In the genomic region with DNA sequence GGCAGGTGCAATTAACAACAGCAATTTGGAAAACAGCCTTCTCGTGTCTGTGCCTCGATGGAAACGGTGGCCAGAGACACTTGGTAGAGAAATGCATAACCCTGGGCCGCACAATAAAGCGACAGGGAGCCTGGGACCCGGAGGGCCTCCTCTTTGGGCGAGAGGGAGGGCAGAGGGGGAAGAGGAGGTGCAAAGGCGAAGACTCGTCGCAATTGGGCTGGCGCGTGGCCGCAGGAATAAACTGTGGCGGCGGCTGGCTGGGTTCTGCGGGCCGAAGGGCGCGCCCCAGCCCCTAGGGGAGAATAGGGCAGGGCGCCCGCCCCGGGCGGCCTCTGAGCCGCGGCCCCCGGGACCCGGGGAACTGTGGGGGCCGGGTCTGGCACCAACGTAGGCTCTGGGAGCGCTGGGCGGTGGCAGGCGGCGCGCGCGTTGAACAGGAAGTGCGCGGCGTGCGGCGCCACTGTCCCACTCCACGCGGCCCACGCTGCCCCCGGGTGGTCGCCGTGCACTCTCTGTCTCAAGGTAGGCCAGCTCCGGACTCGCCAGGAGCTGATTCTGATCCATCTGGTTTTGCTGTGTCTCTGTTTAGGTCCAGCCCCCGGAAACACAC, we compare ENCODE assay signal across 8 mouse cellular contexts. TPM values are rescaled to one million over a fixed set of nuclear protein-coding genes. Genes with fewer than 3 reads are reported as not detected.
DNase-seq lines count a peak whose midpoint lies in the region; ATAC-seq and TF ChIP-seq lines count a peak whose summit lies in the region.

A gene (minus strand): TSS at position 127 of the 610 bp plus-strand sequence.

- DNase-seq in T-cell, adult 2 months (ENCODE audit: low spot score): peak; percentile 61
- DNase-seq in cerebellum, postnatal 10 days: peak; percentile 65 to 66
- peak; percentile 58 to 72 for DNase-seq in gastrocnemius, postnatal 36 days
- DNase-seq in left cerebral cortex, postnatal 36 days (ENCODE audit: low spot score in 2 of 2): peak in 1 of 2 experiments; percentile 68
- no peak for DNase-seq in c-Kit-positive CD71-positive TER-119-positive erythroid progenitor cells, embryonic 14.5 days (ENCODE audit: low spot score)

- intact Hi-C loops in gastrocnemius, postnatal 36 days (cut with DNase I): no loop called here
- intact Hi-C loops in left cerebral cortex, postnatal 36 days (cut with DNase I): no loop called here

- no peak for TF ChIP-seq CTCF in small intestine, adult 2 months (IDR thresholded peaks at IDR 0.05; ENCODE audit: extremely low read depth, insufficient read length, insufficient replicate concordance, low read depth, low read length)

- no peaks in the 10 kb centered on the region for H3K36me3 ChIP-seq in small intestine, adult 2 months (ENCODE audit: control insufficient read depth, insufficient read depth, low read length)

- ATAC-seq in inflammation-experienced regulatory T-cells, adult 6 months: peak; percentile 77
- peak; percentile 80 for ATAC-seq in megakaryocyte-erythroid progenitor cell, adult 5-6 weeks (replicated peaks; ENCODE audit: low FRiP score, low TSS enrichment, poor library complexity, severe bottlenecking)

- peaks cover 12% of the 10 kb centered on the region for H3K4me1 ChIP-seq in small intestine, adult 2 months (ENCODE audit: control insufficient read depth, insufficient read depth, insufficient read length, low read length)

- H3K4me3 ChIP-seq in small intestine, adult 2 months (ENCODE audit: low read depth, low read length): peak within 1 kb of the TSS; percentile 82

- TF ChIP-seq POLR2A in small intestine, adult 2 months (IDR thresholded peaks at IDR 0.05; ENCODE audit: low read depth, low read length): no peak; the same call in 1 of the 2 replicates

- peak within 1 kb of the TSS; percentile 72 for H3K27ac ChIP-seq in small intestine, adult 2 months (ENCODE audit: insufficient read depth, low read depth, low read length)

- under 1% methylated on average over 49 of the region's 50 CpGs for WGBS in small intestine, adult 2 months

- H3K27me3 ChIP-seq in small intestine, adult 2 months (ENCODE audit: control insufficient read depth, insufficient read depth, low read length): no peaks in the 10 kb centered on the region

RNA-seq across cellular contexts. Expression of the gene that starts here (rescaled TPM):
- 10 to 100 TPM in 1 of 2 experiments, 1 to 10 TPM in 1; 9.0 to 14.9 TPM for total RNA-seq in gastrocnemius, postnatal 36 days (2021)
- 10 to 100 TPM; 18.9 to 27.2 (median 22.3) TPM for polyA plus RNA-seq in inflammation-experienced regulatory T-cells, adult 6 months (2017; shearing (Covaris generic))
- total RNA-seq in left cerebral cortex, postnatal 36 days (2021): 100 to 1,000 TPM in 1 of 2 experiments, 10 to 100 TPM in 1; 90.6 to 123 TPM
- total RNA-seq in megakaryocyte-erythroid progenitor cell, adult 5-6 weeks (2014; fragmentation: Nextera tagmentation): 6.9 and 9.3 TPM in 2 replicates
- total RNA-seq in megakaryocyte-erythroid progenitor cell, adult 5-6 weeks (2017): 9.1 and 13.3 TPM in 2 replicates
- 7.6 and 13.8 TPM in 2 replicates for polyA plus RNA-seq in small intestine, adult 2 months (2012; rRNA removed)

Comparison
In these comparisons a context has a peak if more than half of its experiments do, and no peak if none do; other contexts are left out.
1. RNA of the gene that starts here (total RNA-seq): 90.6 to 123 TPM in left cerebral cortex, postnatal 36 days; 9.0 to 14.9 TPM in gastrocnemius, postnatal 36 days and 6.9 to 13.3 TPM in megakaryocyte-erythroid progenitor cell, adult 5-6 weeks; every median in the first group is over 4 times any median in the second.